Mouse (Mus musculus) thymus, adult 2 months (tissue): ENCODE measurements around the gene Ipo4.

Source experiments
- CTCF ChIP-seq: fragments of 200-500 bp; IDR thresholded peaks from 2 replicates; pipeline ENCODE4 v1.5.1; 2012; ENCODE audit warnings: mild to moderate bottlenecking, control low read depth, low read length, moderate library complexity, borderline replicate concordance; ENCODE audit not compliant: control insufficient read depth, poor library complexity, insufficient read depth; ENCODE audit errors: extremely low read depth
- POLR2A ChIP-seq: fragments of 200-500 bp; IDR thresholded peaks from 2 replicates; pipeline ENCODE4 v1.6.1; 2012; ENCODE audit warnings: mild to moderate bottlenecking, low read length, control low read depth, moderate library complexity; ENCODE audit not compliant: control insufficient read depth, poor library complexity, insufficient read depth; ENCODE audit errors: extremely low read depth

DNA sequence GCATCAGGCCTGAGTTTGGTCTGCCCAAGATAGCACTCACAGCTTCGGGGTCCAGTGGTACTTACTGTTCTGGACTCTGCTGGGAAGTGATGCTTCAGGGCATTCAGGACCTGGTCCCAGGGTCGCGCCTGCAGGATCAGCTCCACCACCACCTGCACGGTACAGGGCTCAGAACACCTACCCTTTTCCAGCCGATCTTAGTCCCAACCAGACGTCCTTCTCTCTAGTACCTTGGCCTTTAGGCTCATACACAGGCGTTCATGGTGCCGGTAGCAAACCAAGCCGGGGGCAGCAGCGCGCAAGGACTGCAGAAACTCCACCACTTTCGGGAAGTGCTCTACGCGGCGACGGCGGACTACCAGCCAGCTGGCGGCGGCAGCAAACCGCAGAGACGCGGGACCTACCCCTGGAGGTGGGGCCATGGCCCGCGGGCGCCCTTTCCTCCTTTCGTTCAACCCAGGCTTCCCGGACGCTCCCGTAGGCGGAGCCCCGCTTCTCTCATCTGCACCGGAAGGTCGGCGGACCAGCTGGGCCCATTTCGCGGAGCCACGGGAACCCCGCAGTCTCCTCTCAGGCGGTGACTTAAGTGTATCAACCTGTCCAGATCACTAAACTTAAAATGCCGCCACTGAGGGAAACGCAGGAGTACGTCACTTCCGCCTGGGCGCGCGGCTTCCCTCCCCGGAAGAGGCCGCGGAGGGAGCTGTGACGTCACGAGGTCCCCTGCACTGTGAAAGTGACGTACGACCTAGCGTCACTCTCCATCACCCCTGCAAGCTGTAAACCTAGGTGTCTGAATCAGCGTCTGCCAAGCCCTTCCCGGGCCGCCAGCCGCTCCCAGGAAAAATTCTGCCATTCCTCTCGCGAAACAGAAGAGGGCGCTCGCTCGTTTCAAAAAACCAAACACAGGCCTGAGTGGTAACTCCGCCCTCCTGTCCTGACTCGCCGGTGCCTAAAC is 45.7 kb upstream of the Ipo4 start, which contains the start of gene Tinf2:
- TF ChIP-seq CTCF (peak; percentile 92), POLR2A (0 out of 2 replicates have a peak, but pooled peaks have one; percentile 20)
